Mouse (Mus musculus) bone marrow macrophage, adult 2 months (primary cell): ENCODE results near the gene Gm29666.

Experiments
- CTCF ChIP-seq: IDR thresholded peaks from 2 replicates; pipeline ENCODE4 v1.5.1; 2012; ENCODE audit warnings: low read depth, mild to moderate bottlenecking, low read length, moderate library complexity
- POLR2A ChIP-seq: IDR thresholded peaks from 2 replicates; pipeline ENCODE4 v1.6.1; 2012; ENCODE audit warnings: mild to moderate bottlenecking, low read depth, low read length, borderline replicate concordance

DNA sequence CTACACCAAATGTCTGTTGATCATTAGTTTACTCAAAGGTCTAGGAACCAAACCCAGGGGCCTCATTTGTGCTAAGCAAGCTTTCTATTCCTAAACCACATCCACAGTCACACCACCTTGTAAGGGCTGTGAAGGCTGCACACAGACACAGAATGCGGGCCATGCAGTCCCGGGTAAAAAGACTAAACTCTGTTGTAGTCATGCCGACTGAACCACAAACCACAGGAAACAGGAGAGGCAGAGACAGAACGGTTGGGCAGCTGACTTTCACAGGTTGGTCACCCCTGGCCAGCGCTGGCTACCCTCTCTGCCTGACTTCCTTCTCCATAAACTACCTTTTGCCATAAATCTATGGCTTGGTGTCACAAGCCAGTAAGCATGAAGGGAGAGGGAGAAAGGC is 44.9 kb upstream of the Gm29666 start:
- TF ChIP-seq CTCF (no peak), POLR2A (no peak)
